Mouse (Mus musculus) embryo, embryonic 11.5 days (tissue): ENCODE data around the gene Slc51a.

Source experiments
- DNase-seq: peaks from one replicate; pipeline ENCODE4 v3.0.0-alpha.2; 2012; ENCODE audit warnings: low read depth, low spot score

Gene Slc51a

DNA sequence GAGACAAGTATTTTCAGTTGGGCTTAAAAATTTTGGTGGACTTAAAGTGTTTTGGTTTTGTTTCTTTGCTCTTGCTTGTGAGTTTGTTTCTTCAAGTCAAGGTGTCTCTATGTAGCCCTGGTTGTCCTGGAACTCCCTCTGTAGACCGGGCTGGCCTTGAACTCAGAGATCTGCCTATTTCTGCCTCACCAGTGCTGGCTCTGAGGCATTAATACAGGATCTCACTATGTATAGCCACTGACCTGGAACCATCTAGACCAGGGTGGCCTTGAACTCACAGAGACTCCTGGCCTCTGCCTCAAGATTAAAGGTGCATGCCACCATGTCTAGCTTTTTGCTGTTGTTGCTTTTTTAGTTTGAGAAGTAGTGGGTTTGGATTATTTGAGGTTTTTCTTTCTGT lies 55.8 kb downstream of the Slc51a start:
- no peak for DNase-seq

DNA sequence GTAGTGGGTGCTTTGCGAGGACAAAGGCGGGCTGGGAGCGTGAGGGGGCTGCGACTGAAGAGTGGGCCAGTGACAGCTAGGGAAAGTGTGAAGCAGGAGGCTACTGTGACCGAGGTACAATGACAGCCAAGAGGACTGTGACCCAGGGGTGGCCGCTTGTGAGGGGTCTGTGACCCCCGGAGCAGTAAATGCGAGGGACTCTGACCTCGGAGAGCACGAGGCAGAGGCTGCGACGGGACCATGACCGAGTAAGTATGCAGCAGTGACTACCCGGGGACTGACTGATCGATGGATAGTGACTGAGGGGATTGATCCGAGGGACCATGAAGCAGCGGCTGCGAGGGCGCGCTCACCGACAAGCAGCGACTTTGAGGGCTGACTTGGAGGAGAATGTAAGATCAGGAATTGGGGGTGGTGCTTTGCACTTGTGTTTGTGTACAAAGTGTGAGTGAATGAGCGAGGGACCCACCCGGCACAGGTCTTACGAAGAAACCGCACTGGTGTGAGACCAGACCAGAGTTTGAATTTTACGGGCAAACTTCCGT lies 56.6 kb downstream of the Slc51a start:
- DNase-seq, result no peak

GRCm38 (mm10) chr16:32430474-32431046 lies 57.1 kb downstream of the Slc51a start, which contains the start of gene Pcyt1a:
TSS of gene Pcyt1a (plus strand) at chr16:32430921.
- DNase-seq, result peak; percentile 87

DNA sequence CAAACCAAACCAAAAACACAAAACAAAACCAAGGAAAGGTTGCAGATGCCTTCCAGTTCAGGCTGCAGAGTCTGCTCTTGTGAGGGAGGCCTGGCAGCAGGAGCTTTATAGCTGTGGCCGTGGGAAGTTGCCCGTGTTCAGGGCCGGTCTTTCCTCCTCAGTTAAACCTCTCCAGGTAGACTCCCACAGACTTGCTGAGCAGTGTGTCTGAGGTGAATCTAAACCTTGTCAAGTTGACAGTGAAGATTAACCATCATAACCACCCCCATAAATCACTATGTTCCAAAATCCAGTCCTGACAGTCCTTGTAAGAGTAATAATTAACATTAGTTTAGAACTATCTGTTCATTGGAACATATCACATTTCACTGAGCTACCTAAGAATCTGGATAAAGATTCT lies 60.2 kb downstream of the Slc51a start:
- no peak for DNase-seq
